Comparison of ENCODE assay signal across 8 mouse cellular contexts in the genomic region with DNA sequence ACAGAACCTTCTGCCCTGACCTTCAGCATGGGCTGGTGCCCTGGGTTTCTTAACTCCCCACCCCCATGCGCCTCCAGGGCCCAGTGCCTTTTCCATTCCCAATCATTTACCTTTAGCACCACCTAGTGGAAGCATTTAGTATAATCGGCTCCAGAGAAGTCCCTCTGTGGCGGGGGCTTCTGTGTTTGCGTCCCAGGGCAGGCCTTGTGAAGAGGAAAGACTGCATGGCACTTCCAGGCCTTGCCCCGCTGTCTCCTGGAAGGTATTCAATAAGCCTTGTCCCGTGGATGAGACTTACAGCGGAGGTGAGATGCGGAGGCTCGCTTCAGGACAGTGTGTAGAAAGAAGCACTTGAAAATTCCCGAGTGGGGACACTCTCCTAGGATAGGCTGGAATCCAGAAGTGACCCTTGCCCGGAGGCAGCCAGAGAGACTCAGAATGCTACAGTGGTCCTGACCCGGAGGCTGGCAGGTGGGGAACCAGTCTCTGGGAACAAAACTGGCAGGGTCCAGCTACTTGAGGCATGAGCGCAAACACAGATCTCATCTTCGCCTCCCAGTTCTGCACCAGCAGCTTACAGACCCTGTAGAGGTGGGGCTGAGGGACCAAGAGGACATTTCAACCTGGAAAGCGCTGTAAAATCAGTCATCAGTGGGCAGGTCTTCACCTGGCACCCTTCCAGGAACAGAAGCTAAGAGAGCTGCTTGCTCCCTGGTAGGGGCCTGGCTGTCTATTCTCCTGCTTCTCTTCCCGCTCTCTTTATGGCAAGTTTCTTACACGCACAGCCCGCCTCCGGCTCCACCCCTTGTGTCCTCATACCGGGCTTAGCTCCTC. TPM values are rescaled to one million over a fixed set of nuclear protein-coding genes. Genes with fewer than 3 reads are reported as not detected.
DNase-seq lines count a peak whose midpoint lies in the region; ATAC-seq and TF ChIP-seq lines count a peak whose summit lies in the region.

No protein-coding gene starts in this region.

- H3K36me3 ChIP-seq in embryonic facial prominence, embryonic 15.5 days = no peaks in the 10 kb centered on the region
- H3K36me3 ChIP-seq in heart, embryonic 10.5 days = no peaks in the 10 kb centered on the region
- H3K36me3 ChIP-seq in limb, embryonic 14.5 days (ENCODE audit: control insufficient read depth, insufficient read depth, low read length) = no peaks in the 10 kb centered on the region
- no peaks in the 10 kb centered on the region for H3K36me3 ChIP-seq in midbrain, embryonic 16.5 days (ENCODE audit: control insufficient read depth, insufficient read depth, low read length)
- H3K36me3 ChIP-seq in splenic B cell, adult 2 months (ENCODE audit: control insufficient read depth, insufficient read depth, low read length, poor library complexity, severe bottlenecking) = no peaks in the 10 kb centered on the region

- 0 out of 2 replicates have a peak, but pooled peaks have one; percentile 54 for ATAC-seq in embryonic facial prominence, embryonic 15.5 days (ENCODE audit: insufficient number of reproducible peaks, low FRiP score, low TSS enrichment, low read depth)
- ATAC-seq in limb, embryonic 14.5 days (ENCODE audit: low FRiP score, low read depth) = peak; percentile 34; the same call in 1 of the 2 replicates
- peak; percentile 67; the same call in 1 of the 2 replicates for ATAC-seq in midbrain, embryonic 16.5 days

- WGBS in embryonic facial prominence, embryonic 15.5 days = 33% methylated on average over 20 of the region's 20 CpGs
- 34% methylated on average over 20 of the region's 20 CpGs for WGBS in heart, embryonic 10.5 days
- 33% methylated on average over 20 of the region's 20 CpGs for WGBS in limb, embryonic 14.5 days
- WGBS in midbrain, embryonic 16.5 days = 37% methylated on average over 20 of the region's 20 CpGs

- H3K27me3 ChIP-seq in embryonic facial prominence, embryonic 15.5 days = 0 out of 2 replicates have a peak, but pooled peaks cover 3% of the 10 kb centered on the region
- H3K27me3 ChIP-seq in heart, embryonic 10.5 days (ENCODE audit: insufficient read depth, poor library complexity, severe bottlenecking) = no peaks in the 10 kb centered on the region
- H3K27me3 ChIP-seq in limb, embryonic 14.5 days (ENCODE audit: control insufficient read depth, insufficient read depth, low read length) = no peaks in the 10 kb centered on the region
- no peaks in the 10 kb centered on the region for H3K27me3 ChIP-seq in midbrain, embryonic 16.5 days (ENCODE audit: control insufficient read depth, insufficient read depth, low read depth, low read length)
- H3K27me3 ChIP-seq in splenic B cell, adult 2 months (ENCODE audit: control insufficient read depth, insufficient read depth, low read length, poor library complexity, severe bottlenecking) = no peaks in the 10 kb centered on the region

- H3K4me3 ChIP-seq in bone marrow macrophage, adult 2 months (ENCODE audit: insufficient read depth, low read length) = no peak overlapping the region
- H3K4me3 ChIP-seq in embryonic facial prominence, embryonic 15.5 days (replicated peaks) = no peak overlapping the region
- peak overlapping the region; percentile 22; the same call in 1 of the 2 replicates for H3K4me3 ChIP-seq in heart, embryonic 10.5 days
- no peak overlapping the region for H3K4me3 ChIP-seq in limb, embryonic 14.5 days (replicated peaks; ENCODE audit: low read length)
- H3K4me3 ChIP-seq in midbrain, embryonic 16.5 days (ENCODE audit: low read depth, low read length) = no peak overlapping the region

- no peak overlapping the region for H3K9ac ChIP-seq in embryonic facial prominence, embryonic 15.5 days
- no peak overlapping the region for H3K9ac ChIP-seq in limb, embryonic 14.5 days (ENCODE audit: low read depth, low read length, severe bottlenecking)
- peak overlapping the region; percentile 28; the same call in 1 of the 2 replicates for H3K9ac ChIP-seq in midbrain, embryonic 16.5 days (ENCODE audit: low read depth, low read length)

- H3K27ac ChIP-seq in bone marrow macrophage, adult 2 months (ENCODE audit: insufficient read depth, low read depth, low read length) = no peak overlapping the region
- H3K27ac ChIP-seq in embryonic facial prominence, embryonic 15.5 days (replicated peaks) = no peak overlapping the region
- peak overlapping the region; percentile 68; the same call in 1 of the 2 replicates for H3K27ac ChIP-seq in heart, embryonic 10.5 days
- no peak overlapping the region for H3K27ac ChIP-seq in limb, embryonic 14.5 days (replicated peaks; ENCODE audit: low read depth, low read length)
- no peak overlapping the region for H3K27ac ChIP-seq in midbrain, embryonic 16.5 days (ENCODE audit: low read length)

- no peak for TF ChIP-seq POLR2A in bone marrow macrophage, adult 2 months (IDR thresholded peaks at IDR 0.05; ENCODE audit: borderline replicate concordance, low read depth, low read length)
- TF ChIP-seq POLR2A in limb, embryonic 14.5 days (IDR thresholded peaks at IDR 0.05; ENCODE audit: borderline replicate concordance, extremely low read depth, insufficient read depth, insufficient read length) = no peak

- H3K4me2 ChIP-seq in embryonic facial prominence, embryonic 15.5 days (replicated peaks) = peak overlapping the region; percentile 23; the same call in 1 of the 2 replicates
- H3K4me2 ChIP-seq in limb, embryonic 14.5 days (replicated peaks; ENCODE audit: low read depth, low read length, severe bottlenecking) = peak overlapping the region; percentile 8; the same call in 1 of the 2 replicates
- peak overlapping the region; percentile 32 for H3K4me2 ChIP-seq in midbrain, embryonic 16.5 days (ENCODE audit: low read length)

- peak; percentile 63 to 73 for DNase-seq in B cell, adult 2 months
- no peak for DNase-seq in heart, embryonic 10.5 days (ENCODE audit: low spot score)
- DNase-seq in kidney, adult 9 months = peak; percentile 89
- DNase-seq in limb, embryonic 14.5 days (ENCODE audit: low spot score) = peak; percentile 82
- peak; percentile 81 for DNase-seq in splenic B cell, adult 2 months (ENCODE audit: low read depth, low spot score)

- no peaks in the 10 kb centered on the region for H3K4me1 ChIP-seq in bone marrow macrophage, adult 2 months (ENCODE audit: control insufficient read depth, insufficient read depth, low read length)
- H3K4me1 ChIP-seq in embryonic facial prominence, embryonic 15.5 days = peaks cover 2% of the 10 kb centered on the region; the same call in 1 of the 2 replicates
- H3K4me1 ChIP-seq in heart, embryonic 10.5 days = peaks cover 37% of the 10 kb centered on the region
- H3K4me1 ChIP-seq in limb, embryonic 14.5 days (ENCODE audit: control insufficient read depth, insufficient read depth, low read length) = no peaks in the 10 kb centered on the region
- H3K4me1 ChIP-seq in midbrain, embryonic 16.5 days (ENCODE audit: control insufficient read depth, insufficient read depth, low read length) = peaks cover 4% of the 10 kb centered on the region; the same call in 1 of the 2 replicates

- H3K9me3 ChIP-seq in embryonic facial prominence, embryonic 15.5 days (replicated peaks) = no peaks in the 10 kb centered on the region
- no peaks in the 10 kb centered on the region for H3K9me3 ChIP-seq in heart, embryonic 10.5 days
- no peaks in the 10 kb centered on the region for H3K9me3 ChIP-seq in limb, embryonic 14.5 days (ENCODE audit: control insufficient read depth, low read length)
- no peaks in the 10 kb centered on the region for H3K9me3 ChIP-seq in midbrain, embryonic 16.5 days (replicated peaks; ENCODE audit: control insufficient read depth, low read length, poor library complexity, severe bottlenecking)

- TF ChIP-seq CTCF in bone marrow macrophage, adult 2 months (IDR thresholded peaks at IDR 0.05; ENCODE audit: low read depth, low read length) = peak; percentile 68

RNA-seq across cellular contexts. Expression of gene Ttll1, which starts 7.7 kb away (rescaled TPM):
- 7.2 and 9.1 TPM in 2 replicates for polyA plus RNA-seq in bone marrow macrophage, adult 2 months (2012; ENCODE audit: insufficient read depth, insufficient read length, missing spikeins)
- polyA plus RNA-seq in embryonic facial prominence, embryonic 15.5 days (2015; fragmentation: Nextera tagmentation; extraction: Ambion mirVana) = 21.5 and 23.8 TPM in 2 replicates
- 23.9 and 24.6 TPM in 2 replicates for polyA plus RNA-seq in heart, embryonic 10.5 days (2016; fragmentation: Nextera tagmentation; extraction: Ambion mirVana)
- polyA plus RNA-seq in limb, embryonic 14.5 days (2012; rRNA removed) = 13.0 and 14.1 TPM in 2 replicates
- 9.0 and 10.1 TPM in 2 replicates for polyA plus RNA-seq in limb, embryonic 14.5 days (2014; fragmentation: Nextera tagmentation; extraction: Ambion mirVana)
- 130 TPM in 2 replicates for polyA plus RNA-seq in midbrain, embryonic 16.5 days (2015; fragmentation: Nextera tagmentation; extraction: Ambion mirVana)

RNA-seq across cellular contexts. Expression of gene Bik, which starts 8.2 kb away (rescaled TPM):
- polyA plus RNA-seq in bone marrow macrophage, adult 2 months (2012; ENCODE audit: insufficient read depth, insufficient read length, missing spikeins) = 1.2 TPM in 1 of 2 replicates, not detected in the other
- 3.9 and 5.5 TPM in 2 replicates for polyA plus RNA-seq in embryonic facial prominence, embryonic 15.5 days (2015; fragmentation: Nextera tagmentation; extraction: Ambion mirVana)
- 17.4 and 29.8 TPM in 2 replicates for polyA plus RNA-seq in heart, embryonic 10.5 days (2016; fragmentation: Nextera tagmentation; extraction: Ambion mirVana)
- 4.2 and 5.7 TPM in 2 replicates for polyA plus RNA-seq in limb, embryonic 14.5 days (2012; rRNA removed)
- polyA plus RNA-seq in limb, embryonic 14.5 days (2014; fragmentation: Nextera tagmentation; extraction: Ambion mirVana) = 5.0 and 5.4 TPM in 2 replicates
- polyA plus RNA-seq in midbrain, embryonic 16.5 days (2015; fragmentation: Nextera tagmentation; extraction: Ambion mirVana) = 0.26 and 0.55 TPM in 2 replicates

RNA-seq across cellular contexts. Expression of gene Tspo, which starts 45.0 kb away (rescaled TPM):
- polyA plus RNA-seq in bone marrow macrophage, adult 2 months (2012; ENCODE audit: insufficient read depth, insufficient read length, missing spikeins) = 203 and 204 TPM in 2 replicates
- 66.7 and 71.7 TPM in 2 replicates for polyA plus RNA-seq in embryonic facial prominence, embryonic 15.5 days (2015; fragmentation: Nextera tagmentation; extraction: Ambion mirVana)
- 97.0 and 141 TPM in 2 replicates for polyA plus RNA-seq in heart, embryonic 10.5 days (2016; fragmentation: Nextera tagmentation; extraction: Ambion mirVana)
- 29.4 and 41.6 TPM in 2 replicates for polyA plus RNA-seq in limb, embryonic 14.5 days (2012; rRNA removed)
- polyA plus RNA-seq in limb, embryonic 14.5 days (2014; fragmentation: Nextera tagmentation; extraction: Ambion mirVana) = 54.4 and 57.7 TPM in 2 replicates
- 5.8 and 6.1 TPM in 2 replicates for polyA plus RNA-seq in midbrain, embryonic 16.5 days (2015; fragmentation: Nextera tagmentation; extraction: Ambion mirVana)

RNA-seq across cellular contexts. Expression of gene Mcat, which starts 45.2 kb away (rescaled TPM):
- polyA plus RNA-seq in bone marrow macrophage, adult 2 months (2012; ENCODE audit: insufficient read depth, insufficient read length, missing spikeins) = 7.3 and 8.6 TPM in 2 replicates
- polyA plus RNA-seq in embryonic facial prominence, embryonic 15.5 days (2015; fragmentation: Nextera tagmentation; extraction: Ambion mirVana) = 34.9 and 38.1 TPM in 2 replicates
- 37.7 and 40.0 TPM in 2 replicates for polyA plus RNA-seq in heart, embryonic 10.5 days (2016; fragmentation: Nextera tagmentation; extraction: Ambion mirVana)
- 32.9 and 41.2 TPM in 2 replicates for polyA plus RNA-seq in limb, embryonic 14.5 days (2012; rRNA removed)
- polyA plus RNA-seq in limb, embryonic 14.5 days (2014; fragmentation: Nextera tagmentation; extraction: Ambion mirVana) = 42.7 and 43.2 TPM in 2 replicates
- 25.9 and 30.3 TPM in 2 replicates for polyA plus RNA-seq in midbrain, embryonic 16.5 days (2015; fragmentation: Nextera tagmentation; extraction: Ambion mirVana)

RNA-seq across cellular contexts. Expression of gene Pacsin2, which starts 54.0 kb away (rescaled TPM):
- polyA plus RNA-seq in bone marrow macrophage, adult 2 months (2012; ENCODE audit: insufficient read depth, insufficient read length, missing spikeins) = 61.4 and 63.7 TPM in 2 replicates
- 66.8 and 67.1 TPM in 2 replicates for polyA plus RNA-seq in embryonic facial prominence, embryonic 15.5 days (2015; fragmentation: Nextera tagmentation; extraction: Ambion mirVana)
- 81.9 and 82.4 TPM in 2 replicates for polyA plus RNA-seq in heart, embryonic 10.5 days (2016; fragmentation: Nextera tagmentation; extraction: Ambion mirVana)
- 51.7 and 58.4 TPM in 2 replicates for polyA plus RNA-seq in limb, embryonic 14.5 days (2012; rRNA removed)
- 41.6 and 43.3 TPM in 2 replicates for polyA plus RNA-seq in limb, embryonic 14.5 days (2014; fragmentation: Nextera tagmentation; extraction: Ambion mirVana)
- 23.4 and 23.5 TPM in 2 replicates for polyA plus RNA-seq in midbrain, embryonic 16.5 days (2015; fragmentation: Nextera tagmentation; extraction: Ambion mirVana)
